In genomic region chr5:132029038-132029437, GRCm38 (mm10) we compare ENCODE assay signal across 13 mouse cellular contexts.
DNase-seq lines count a peak whose midpoint lies in the region; ATAC-seq and TF ChIP-seq lines count a peak whose summit lies in the region.
"Had no signal": no experiment of that assay in that cellular context is flagged by ENCODE, and none has a peak within 500 bp of the region (broad histone marks: within the 10 kb centered on the region; RNA-seq: fewer than 3 reads in every experiment).

No protein-coding gene starts in this region.

- H3K36me3 ChIP-seq in limb, embryonic 14.5 days (ENCODE audit: control insufficient read depth, insufficient read depth, low read length): peaks cover 3% of the 10 kb centered on the region; the same call in 1 of the 2 replicates
- 0 out of 2 replicates have a peak, but pooled peaks cover 5% of the 10 kb centered on the region for H3K36me3 ChIP-seq in limb, embryonic 10.5 days
- no peaks in the 10 kb centered on the region for H3K36me3 ChIP-seq in heart, embryonic 13.5 days
- H3K36me3 ChIP-seq: liver, embryonic 13.5 days; midbrain, embryonic 12.5 days; stomach, embryonic 15.5 days had no signal

- 55% methylated on average over 12 of the region's 12 CpGs for WGBS in limb, embryonic 14.5 days
- 57% methylated on average over 12 of the region's 12 CpGs for WGBS in limb, embryonic 10.5 days
- 13% methylated on average over 12 of the region's 12 CpGs for WGBS in heart, embryonic 13.5 days

- peak; percentile 66 for DNase-seq in limb, embryonic 14.5 days (ENCODE audit: low spot score)
- DNase-seq in limb, embryonic 10.5 days (ENCODE audit: low spot score): no peak
- DNase-seq in embryo, embryonic 11 days: peak; percentile 35
- peak; percentile 5 to 26 for DNase-seq in lung, postnatal 4 days
- no peak for DNase-seq in gastrocnemius, adult 18-20 months (ENCODE audit: low spot score)
- no peak for DNase-seq in cerebellum, adult 8-10 months
- DNase-seq: liver, embryonic 13.5 days; thymus, postnatal 25 days had no signal

- peaks cover 3% of the 10 kb centered on the region; the same call in 1 of the 2 replicates for H3K4me1 ChIP-seq in limb, embryonic 14.5 days (ENCODE audit: control insufficient read depth, insufficient read depth, low read length)
- peaks cover 23% of the 10 kb centered on the region for H3K4me1 ChIP-seq in limb, embryonic 10.5 days
- H3K4me1 ChIP-seq in heart, embryonic 13.5 days: peaks cover 21% of the 10 kb centered on the region
- H3K4me1 ChIP-seq: liver, embryonic 13.5 days; stomach, embryonic 15.5 days had no signal

- ATAC-seq in limb, embryonic 14.5 days (ENCODE audit: low FRiP score, low read depth): no peak
- ATAC-seq in heart, embryonic 13.5 days (ENCODE audit: extremely low read depth, insufficient number of reproducible peaks, low FRiP score, low TSS enrichment): no peak
- ATAC-seq: inflammation-experienced regulatory T-cells, adult 6 months had no signal

- no peaks in the 10 kb centered on the region for H3K27me3 ChIP-seq in limb, embryonic 14.5 days (ENCODE audit: control insufficient read depth, insufficient read depth, low read length)
- no peaks in the 10 kb centered on the region for H3K27me3 ChIP-seq in limb, embryonic 10.5 days (ENCODE audit: low read depth, poor library complexity, severe bottlenecking)
- H3K27me3 ChIP-seq in heart, embryonic 13.5 days (replicated peaks): no peaks in the 10 kb centered on the region
- H3K27me3 ChIP-seq: liver, embryonic 13.5 days; midbrain, embryonic 12.5 days; stomach, embryonic 15.5 days had no signal

- H3K27ac ChIP-seq in limb, embryonic 14.5 days (replicated peaks; ENCODE audit: low read depth, low read length): no peak overlapping the region
- H3K27ac ChIP-seq in limb, embryonic 10.5 days: no peak overlapping the region
- no peak overlapping the region for H3K27ac ChIP-seq in heart, embryonic 13.5 days (replicated peaks)
- H3K27ac ChIP-seq: liver, embryonic 13.5 days; midbrain, embryonic 12.5 days; stomach, embryonic 15.5 days had no signal

- no peak overlapping the region for H3K4me2 ChIP-seq in limb, embryonic 14.5 days (replicated peaks; ENCODE audit: low read depth, low read length, severe bottlenecking)
- peak overlapping the region; percentile 40 for H3K4me2 ChIP-seq in heart, embryonic 13.5 days
- H3K4me2 ChIP-seq: liver, embryonic 13.5 days; midbrain, embryonic 12.5 days; stomach, embryonic 15.5 days had no signal

- no peak overlapping the region for H3K9ac ChIP-seq in limb, embryonic 14.5 days (ENCODE audit: low read depth, low read length, severe bottlenecking)
- H3K9ac ChIP-seq in heart, embryonic 13.5 days: no peak overlapping the region
- H3K9ac ChIP-seq: liver, embryonic 13.5 days; midbrain, embryonic 12.5 days; stomach, embryonic 15.5 days had no signal

- no peaks in the 10 kb centered on the region for H3K9me3 ChIP-seq in limb, embryonic 14.5 days (ENCODE audit: control insufficient read depth, low read length)
- H3K9me3 ChIP-seq in limb, embryonic 10.5 days (replicated peaks): no peaks in the 10 kb centered on the region
- H3K9me3 ChIP-seq in heart, embryonic 13.5 days: no peaks in the 10 kb centered on the region
- H3K9me3 ChIP-seq: liver, embryonic 13.5 days; midbrain, embryonic 12.5 days; stomach, embryonic 15.5 days had no signal

- no peak for TF ChIP-seq POLR2A in limb, embryonic 14.5 days (IDR thresholded peaks at IDR 0.05; ENCODE audit: borderline replicate concordance, extremely low read depth, insufficient read depth, insufficient read length)

- H3K4me3 ChIP-seq in limb, embryonic 14.5 days (replicated peaks; ENCODE audit: low read length): no peak overlapping the region
- H3K4me3 ChIP-seq in limb, embryonic 10.5 days: no peak overlapping the region
- H3K4me3 ChIP-seq in heart, embryonic 13.5 days: no peak overlapping the region
- H3K4me3 ChIP-seq: erythroblast, embryonic 14.5 days; liver, embryonic 13.5 days; midbrain, embryonic 12.5 days; stomach, embryonic 15.5 days had no signal

Comparison
In these comparisons a context has a peak if more than half of its experiments do, and no peak if none do; other contexts are left out.
1. DNase-seq: peak in limb, embryonic 14.5 days (single experiment), embryo, embryonic 11 days (single experiment) and lung, postnatal 4 days (2 of 2); none in limb, embryonic 10.5 days (single experiment), gastrocnemius, adult 18-20 months (single experiment) and cerebellum, adult 8-10 months (single experiment).